In genomic region chr9:46014251-46014681, GRCm38 (mm10) we compare ENCODE assay signal across 8 mouse cellular contexts. TPM values are rescaled to one million over a fixed set of nuclear protein-coding genes. Genes with fewer than 3 reads are reported as not detected.
DNase-seq lines count a peak whose midpoint lies in the region; ATAC-seq and TF ChIP-seq lines count a peak whose summit lies in the region.

No protein-coding gene starts in this region.

- H3K4me1 ChIP-seq in E14TG2a.4 (replicated peaks; ENCODE audit: low read depth, low read length): peaks cover 77% of the 10 kb centered on the region

- ATAC-seq in erythroblast, adult 5-6 weeks (replicated peaks; ENCODE audit: low FRiP score, poor library complexity, severe bottlenecking): peak; percentile 54
- no peak for ATAC-seq in erythroid progenitor cell, adult 5-6 weeks (replicated peaks; ENCODE audit: low FRiP score, poor library complexity, severe bottlenecking)

- H3K27me3 ChIP-seq in E14TG2a.4 (ENCODE audit: insufficient read depth, low read length): no peaks in the 10 kb centered on the region

- DNase-seq in adrenal gland, postnatal 25 days: peak; percentile 21
- peak; percentile 38 for DNase-seq in heart, postnatal 25 days (ENCODE audit: low spot score)
- DNase-seq in layer of hippocampus, adult 18-20 months (ENCODE audit: low spot score in 2 of 2): peak; percentile 37 to 49
- peak; percentile 61 for DNase-seq in lung, postnatal 14 days
- DNase-seq in ovary, postnatal 36 days (ENCODE audit: low spot score): peak; percentile 46

- no peaks in the 10 kb centered on the region for H3K9me3 ChIP-seq in E14TG2a.4 (ENCODE audit: low read length)

- H3K4me3 ChIP-seq in E14TG2a.4 (replicated peaks; ENCODE audit: low read length): peak overlapping the region; percentile 97; the same call in 1 of the 2 replicates

- peaks cover 11% of the 10 kb centered on the region for H3K36me3 ChIP-seq in E14TG2a.4 (ENCODE audit: insufficient read depth, low read length)

- intact Hi-C loops in heart, postnatal 25 days (cut with DNase I): loop anchor here (5.0 kb wide), 1 partner anchor 108 kb away; no protein-coding TSS in a partner anchor

- TF ChIP-seq CTCF in E14TG2a.4 (conservative IDR thresholded peaks at IDR 0.05; ENCODE audit: low read length): no peak; the same call in 1 of the 2 replicates

RNA-seq across cellular contexts. Expression of gene Sik3, which starts 1.6 kb away (rescaled TPM):
- total RNA-seq in adrenal gland, postnatal 25 days (2021): 57.3 and 63.2 TPM in 2 replicates
- 7.9 and 9.4 TPM in 2 replicates for total RNA-seq in erythroblast, adult 5-6 weeks (2015; ENCODE audit: low replicate concordance)
- total RNA-seq in erythroblast, adult 5-6 weeks (2017; ENCODE audit: low replicate concordance): 2.5 and 4.5 TPM in 2 replicates
- 10 to 100 TPM; 65.6 to 67.2 TPM for total RNA-seq in heart, postnatal 25 days (2021)
- 100 to 1,000 TPM; 143 to 147 TPM for total RNA-seq in layer of hippocampus, adult 18-20 months (2021)
- 4.6 and 6.5 TPM in 2 replicates for total RNA-seq in erythroid progenitor cell, adult 5-6 weeks (2015; ENCODE audit: low replicate concordance)
- 1.4 and 11.6 TPM in 2 replicates for total RNA-seq in erythroid progenitor cell, adult 5-6 weeks (2017; ENCODE audit: low replicate concordance)

RNA-seq across cellular contexts. Expression of gene Pafah1b2, which starts 1.8 kb away (rescaled TPM):
- 112 and 146 TPM in 2 replicates for total RNA-seq in adrenal gland, postnatal 25 days (2021)
- 9.4 and 14.2 TPM in 2 replicates for total RNA-seq in erythroblast, adult 5-6 weeks (2015; ENCODE audit: low replicate concordance)
- 25.8 and 35.8 TPM in 2 replicates for total RNA-seq in erythroblast, adult 5-6 weeks (2017; ENCODE audit: low replicate concordance)
- total RNA-seq in heart, postnatal 25 days (2021): 10 to 100 TPM; 55.1 to 62.3 TPM
- total RNA-seq in layer of hippocampus, adult 18-20 months (2021): 100 to 1,000 TPM; 237 to 239 TPM
- 29.3 and 31.4 TPM in 2 replicates for total RNA-seq in erythroid progenitor cell, adult 5-6 weeks (2015; ENCODE audit: low replicate concordance)
- total RNA-seq in erythroid progenitor cell, adult 5-6 weeks (2017; ENCODE audit: low replicate concordance): 52.9 and 68.6 TPM in 2 replicates

RNA-seq across cellular contexts. Expression of gene Sidt2, which starts 59.2 kb away (rescaled TPM):
- 286 and 328 TPM in 2 replicates for total RNA-seq in adrenal gland, postnatal 25 days (2021)
- 57.8 and 62.9 TPM in 2 replicates for total RNA-seq in erythroblast, adult 5-6 weeks (2015; ENCODE audit: low replicate concordance)
- total RNA-seq in erythroblast, adult 5-6 weeks (2017; ENCODE audit: low replicate concordance): 111 and 174 TPM in 2 replicates
- total RNA-seq in heart, postnatal 25 days (2021): 10 to 100 TPM; 70.9 to 76.5 TPM
- 10 to 100 TPM; 69.1 to 76.4 TPM for total RNA-seq in layer of hippocampus, adult 18-20 months (2021)
- total RNA-seq in erythroid progenitor cell, adult 5-6 weeks (2015; ENCODE audit: low replicate concordance): 16.3 and 20.5 TPM in 2 replicates
- total RNA-seq in erythroid progenitor cell, adult 5-6 weeks (2017; ENCODE audit: low replicate concordance): 17.2 and 22.2 TPM in 2 replicates
